Mouse (Mus musculus): ENCODE results near the gene Padi2. TPM values are rescaled to one million over a fixed set of nuclear protein-coding genes. Genes with fewer than 3 reads are reported as not detected.

Padi2 gene
- polyA plus RNA-seq, 1 experiment: 19.5 TPM

- 3% methylated on average over 5 of the region's 5 CpGs for WGBS
- Histone ChIP-seq H3K4me1 (replicated peaks; ENCODE audit: control insufficient read depth, insufficient read depth, low read length) (peaks cover 55% of the 10 kb centered on the region), H3K36me3 (ENCODE audit: control insufficient read depth, insufficient read depth, low read length) (no peaks in the 10 kb centered on the region), H3K27me3 (ENCODE audit: control insufficient read depth, insufficient read depth, low read length) (no peaks in the 10 kb centered on the region), H3K4me3 (ENCODE audit: control insufficient read depth, insufficient read depth, low read length) (peak overlapping the region; percentile 31), H3K27ac (ENCODE audit: control insufficient read depth, insufficient read depth, low read length) (peak overlapping the region; percentile 99)
- peak; percentile 88 for DNase-seq
- TF ChIP-seq POLR2A (IDR thresholded peaks at IDR 0.05; ENCODE audit: control insufficient read depth, extremely low read depth, insufficient read depth, low read length, poor library complexity) (no peak), CTCF (IDR thresholded peaks at IDR 0.05; ENCODE audit: borderline replicate concordance, control insufficient read depth, extremely low read depth, insufficient read depth, low read length, poor library complexity) (no peak)
Observed at GRCm38 (mm10) chr4:140944961-140945442, 38.9 kb downstream of the Padi2 start.

GRCm38 (mm10) chr4:140945571-140945970 lies 39.4 kb downstream of the Padi2 start:
- H3K27ac ChIP-seq (ENCODE audit: control insufficient read depth, insufficient read depth, low read length): peak overlapping the region; percentile 99

GRCm38 (mm10) chr4:140946048-140946447 lies 39.9 kb downstream of the Padi2 start:
- no peaks in the 10 kb centered on the region for H3K27me3 ChIP-seq (ENCODE audit: control insufficient read depth, insufficient read depth, low read length)
- peak overlapping the region; percentile 99 for H3K27ac ChIP-seq (ENCODE audit: control insufficient read depth, insufficient read depth, low read length)
- H3K4me1 ChIP-seq (replicated peaks; ENCODE audit: control insufficient read depth, insufficient read depth, low read length): peaks cover 65% of the 10 kb centered on the region
- 43% methylated on average over 4 of the region's 4 CpGs for WGBS
- H3K36me3 ChIP-seq (ENCODE audit: control insufficient read depth, insufficient read depth, low read length): no peaks in the 10 kb centered on the region
- no peak overlapping the region for H3K4me3 ChIP-seq (ENCODE audit: control insufficient read depth, insufficient read depth, low read length)
- DNase-seq: peak; percentile 41
- TF ChIP-seq CTCF (IDR thresholded peaks at IDR 0.05; ENCODE audit: borderline replicate concordance, control insufficient read depth, extremely low read depth, insufficient read depth, low read length, poor library complexity) (no peak), POLR2A (IDR thresholded peaks at IDR 0.05; ENCODE audit: control insufficient read depth, extremely low read depth, insufficient read depth, low read length, poor library complexity) (no peak)

More at GRCm38 (mm10) chr4:140945571-140945970, 39.4 kb downstream of the Padi2 start:
- Histone ChIP-seq H3K36me3 (ENCODE audit: control insufficient read depth, insufficient read depth, low read length) (no peaks in the 10 kb centered on the region), H3K27me3 (ENCODE audit: control insufficient read depth, insufficient read depth, low read length) (no peaks in the 10 kb centered on the region), H3K4me1 (replicated peaks; ENCODE audit: control insufficient read depth, insufficient read depth, low read length) (peaks cover 61% of the 10 kb centered on the region), H3K4me3 (ENCODE audit: control insufficient read depth, insufficient read depth, low read length) (peak overlapping the region; percentile 24; the same call in 1 of the 2 replicates)
- WGBS: 23% methylated on average over 4 of the region's 4 CpGs
- DNase-seq: no peak
- TF ChIP-seq CTCF (IDR thresholded peaks at IDR 0.05; ENCODE audit: borderline replicate concordance, control insufficient read depth, extremely low read depth, insufficient read depth, low read length, poor library complexity) (no peak), POLR2A (IDR thresholded peaks at IDR 0.05; ENCODE audit: control insufficient read depth, extremely low read depth, insufficient read depth, low read length, poor library complexity) (no peak)

- WGBS: 62% methylated on average over 14 of the region's 14 CpGs
- H3K27ac ChIP-seq (ENCODE audit: control insufficient read depth, insufficient read depth, low read length): peak overlapping the region; percentile 99
- H3K4me1 ChIP-seq (replicated peaks; ENCODE audit: control insufficient read depth, insufficient read depth, low read length): peaks cover 69% of the 10 kb centered on the region
- TF ChIP-seq CTCF (IDR thresholded peaks at IDR 0.05; ENCODE audit: borderline replicate concordance, control insufficient read depth, extremely low read depth, insufficient read depth, low read length, poor library complexity) (no peak), POLR2A (IDR thresholded peaks at IDR 0.05; ENCODE audit: control insufficient read depth, extremely low read depth, insufficient read depth, low read length, poor library complexity) (no peak)
- DNase-seq: peak; percentile 28
- no peaks in the 10 kb centered on the region for H3K27me3 ChIP-seq (ENCODE audit: control insufficient read depth, insufficient read depth, low read length)
- no peaks in the 10 kb centered on the region for H3K36me3 ChIP-seq (ENCODE audit: control insufficient read depth, insufficient read depth, low read length)
- H3K4me3 ChIP-seq (ENCODE audit: control insufficient read depth, insufficient read depth, low read length): no peak overlapping the region
Observed at GRCm38 (mm10) chr4:140946580-140947205, 40.5 kb downstream of the Padi2 start.

GRCm38 (mm10) chr4:140947487-140948440 lies 41.6 kb downstream of the Padi2 start:
- peak; percentile 23 for DNase-seq
- no peaks in the 10 kb centered on the region for H3K27me3 ChIP-seq (ENCODE audit: control insufficient read depth, insufficient read depth, low read length)
- H3K4me1 ChIP-seq (replicated peaks; ENCODE audit: control insufficient read depth, insufficient read depth, low read length): peaks cover 80% of the 10 kb centered on the region
- no peak overlapping the region for H3K4me3 ChIP-seq (ENCODE audit: control insufficient read depth, insufficient read depth, low read length)
- H3K36me3 ChIP-seq (ENCODE audit: control insufficient read depth, insufficient read depth, low read length): no peaks in the 10 kb centered on the region
- WGBS: 38% methylated on average over 12 of the region's 12 CpGs
- peak overlapping the region; percentile 88 for H3K27ac ChIP-seq (ENCODE audit: control insufficient read depth, insufficient read depth, low read length)
- TF ChIP-seq POLR2A (IDR thresholded peaks at IDR 0.05; ENCODE audit: control insufficient read depth, extremely low read depth, insufficient read depth, low read length, poor library complexity) (no peak), CTCF (IDR thresholded peaks at IDR 0.05; ENCODE audit: borderline replicate concordance, control insufficient read depth, extremely low read depth, insufficient read depth, low read length, poor library complexity) (0 out of 2 replicates have a peak, but pooled peaks have one; percentile 24)

- Histone ChIP-seq H3K27me3 (ENCODE audit: control insufficient read depth, insufficient read depth, low read length) (no peaks in the 10 kb centered on the region), H3K36me3 (ENCODE audit: control insufficient read depth, insufficient read depth, low read length) (no peaks in the 10 kb centered on the region), H3K4me3 (ENCODE audit: control insufficient read depth, insufficient read depth, low read length) (no peak overlapping the region), H3K27ac (ENCODE audit: control insufficient read depth, insufficient read depth, low read length) (peak overlapping the region; percentile 88), H3K4me1 (replicated peaks; ENCODE audit: control insufficient read depth, insufficient read depth, low read length) (peaks cover 87% of the 10 kb centered on the region)
- 7% methylated on average over 6 of the region's 6 CpGs for WGBS
- TF ChIP-seq POLR2A (IDR thresholded peaks at IDR 0.05; ENCODE audit: control insufficient read depth, extremely low read depth, insufficient read depth, low read length, poor library complexity): no peak
- TF ChIP-seq CTCF (IDR thresholded peaks at IDR 0.05; ENCODE audit: borderline replicate concordance, control insufficient read depth, extremely low read depth, insufficient read depth, low read length, poor library complexity): no peak
- peak; percentile 64 for DNase-seq
Observed at GRCm38 (mm10) chr4:140948481-140948880, 42.3 kb downstream of the Padi2 start.
